In the genomic region with DNA sequence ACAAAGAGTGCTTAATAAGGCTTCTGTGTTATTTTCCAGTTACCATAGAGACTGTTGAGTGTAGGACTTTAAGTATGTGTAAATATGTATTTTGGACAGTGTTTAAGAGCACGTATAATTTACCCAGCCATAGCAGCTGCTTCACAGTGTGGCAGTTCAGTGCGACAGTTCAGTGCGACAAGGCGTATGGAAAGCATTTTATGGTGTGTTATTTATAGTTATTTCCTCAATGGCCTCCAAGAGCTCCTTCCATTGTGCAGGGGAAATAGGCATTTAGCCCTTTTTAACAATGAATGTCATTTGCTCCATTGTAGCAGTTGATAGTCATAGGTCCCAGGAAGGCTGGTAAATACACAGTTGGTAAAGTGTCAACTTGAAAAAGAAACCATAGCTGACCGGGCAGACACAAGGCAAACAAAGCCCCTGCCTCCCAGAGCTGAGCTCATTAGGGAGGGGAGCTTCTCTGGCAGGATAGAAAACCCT, we compare ENCODE assay signal across 12 mouse cellular contexts.
DNase-seq lines count a peak whose midpoint lies in the region; ATAC-seq and TF ChIP-seq lines count a peak whose summit lies in the region.
"Had no signal": no experiment of that assay in that cellular context is flagged by ENCODE, and none has a peak within 500 bp of the region (broad histone marks: within the 10 kb centered on the region; RNA-seq: fewer than 3 reads in every experiment).

No protein-coding gene starts in this region.

- no peak overlapping the region for H3K4me3 ChIP-seq in intestine, postnatal 0 days (ENCODE audit: low read depth, low read length)
- H3K4me3 ChIP-seq: kidney, embryonic 15.5 days; liver, embryonic 15.5 days had no signal

- no peaks in the 10 kb centered on the region for H3K27me3 ChIP-seq in intestine, postnatal 0 days (replicated peaks; ENCODE audit: control insufficient read depth, insufficient read depth, low read length)
- H3K27me3 ChIP-seq: kidney, embryonic 15.5 days; liver, embryonic 15.5 days had no signal

- no peak overlapping the region for H3K4me2 ChIP-seq in intestine, postnatal 0 days (replicated peaks; ENCODE audit: low read depth)
- H3K4me2 ChIP-seq: kidney, embryonic 15.5 days; liver, embryonic 15.5 days had no signal

- TF ChIP-seq POLR2A in brain, embryonic 14.5 days (IDR thresholded peaks at IDR 0.05; ENCODE audit: borderline replicate concordance, extremely low read depth, insufficient read depth, insufficient read length, poor library complexity, severe bottlenecking), result no peak

- peak; percentile 83 for DNase-seq in brain, embryonic 14.5 days (ENCODE audit: low read depth)
- DNase-seq in embryo, embryonic 10.5 days (ENCODE audit: low spot score), result peak; percentile 75
- DNase-seq in mesoderm, embryonic 11.5 days (ENCODE audit: low read depth, low spot score), result peak; percentile 65
- DNase-seq in gastrocnemius, adult 18-20 months (ENCODE audit: low spot score), result no peak
- no peak for DNase-seq in frontal cortex, postnatal 36 days (ENCODE audit: low spot score in 2 of 2)
- DNase-seq: gastrocnemius, postnatal 10 days; right cerebral cortex, postnatal 4 days; thymus, adult 18-20 months had no signal

- no peak overlapping the region for H3K27ac ChIP-seq in intestine, postnatal 0 days (ENCODE audit: low read depth, low read length)
- H3K27ac ChIP-seq: kidney, embryonic 15.5 days; liver, embryonic 15.5 days had no signal

- TF ChIP-seq CTCF in brain, embryonic 14.5 days (IDR thresholded peaks at IDR 0.05; ENCODE audit: borderline replicate concordance, extremely low read depth, insufficient read depth, insufficient read length), result no peak
- no peak for TF ChIP-seq CTCF in intestine, postnatal 0 days (IDR thresholded peaks at IDR 0.05; ENCODE audit: low read depth)

- H3K36me3 ChIP-seq in intestine, postnatal 0 days (ENCODE audit: control insufficient read depth, insufficient read depth), result no peaks in the 10 kb centered on the region
- H3K36me3 ChIP-seq: kidney, embryonic 15.5 days; liver, embryonic 15.5 days had no signal

- no peaks in the 10 kb centered on the region for H3K4me1 ChIP-seq in intestine, postnatal 0 days (replicated peaks; ENCODE audit: control insufficient read depth, insufficient read depth, low read length)
- H3K4me1 ChIP-seq: kidney, embryonic 15.5 days; liver, embryonic 15.5 days had no signal

- WGBS in intestine, postnatal 0 days, result 29% methylated on average over 5 of the region's 5 CpGs

- H3K9ac ChIP-seq in intestine, postnatal 0 days (ENCODE audit: low read depth, low read length), result no peak overlapping the region
- H3K9ac ChIP-seq: kidney, embryonic 15.5 days; liver, embryonic 15.5 days had no signal

- peak; percentile 60; the same call in 1 of the 2 replicates for ATAC-seq in intestine, postnatal 0 days
- no peak for ATAC-seq in frontal cortex, adult (ENCODE audit: low TSS enrichment)

- H3K9me3 ChIP-seq in intestine, postnatal 0 days (ENCODE audit: control insufficient read depth), result no peaks in the 10 kb centered on the region
- H3K9me3 ChIP-seq: kidney, embryonic 15.5 days; liver, embryonic 15.5 days had no signal

Comparison
In these comparisons a context has a peak if more than half of its experiments do, and no peak if none do; other contexts are left out.
1. DNase-seq: peak in brain, embryonic 14.5 days (single experiment), embryo, embryonic 10.5 days (single experiment) and mesoderm, embryonic 11.5 days (single experiment); none in gastrocnemius, adult 18-20 months (single experiment) and frontal cortex, postnatal 36 days (0 of 2).